11 mouse cellular contexts compared by ENCODE assay signal in genomic region chr16:25042669-25043440, GRCm38 (mm10).
A peak's percentile ranks its signal among the peaks of the same experiment; 100 is the strongest.
DNase-seq lines count a peak whose midpoint lies in the region; ATAC-seq and TF ChIP-seq lines count a peak whose summit lies in the region.
"Had no signal": no experiment of that assay in that cellular context is flagged by ENCODE, and none has a peak within 500 bp of the region (broad histone marks: within the 10 kb centered on the region; RNA-seq: fewer than 3 reads in every experiment).

No protein-coding gene starts in this region.

- WGBS in lung, postnatal 0 days, result 45% methylated on average over 8 of the region's 8 CpGs
- 39% methylated on average over 8 of the region's 8 CpGs for WGBS in lung, adult 2 months
- WGBS in hindbrain, embryonic 12.5 days, result 68% methylated on average over 8 of the region's 8 CpGs

- H3K4me3 ChIP-seq in lung, postnatal 0 days (ENCODE audit: low read depth, low read length), result no peak overlapping the region
- H3K4me3 ChIP-seq in lung, adult 2 months (replicated peaks; ENCODE audit: extremely low read depth, low read depth, low read length), result no peak overlapping the region
- no peak overlapping the region for H3K4me3 ChIP-seq in hindbrain, embryonic 12.5 days
- H3K4me3 ChIP-seq: forebrain, embryonic 12.5 days; intestine, embryonic 15.5 days had no signal

- no peak for TF ChIP-seq POLR2A in lung, adult 2 months (IDR thresholded peaks at IDR 0.05; ENCODE audit: borderline replicate concordance, extremely low read depth, low read depth, low read length)

- ATAC-seq in lung, postnatal 0 days, result peak; percentile 65
- ATAC-seq in hindbrain, embryonic 12.5 days (ENCODE audit: low FRiP score), result no peak

- H3K9me3 ChIP-seq in lung, postnatal 0 days (ENCODE audit: low read length), result no peaks in the 10 kb centered on the region
- H3K9me3 ChIP-seq in hindbrain, embryonic 12.5 days (replicated peaks), result no peaks in the 10 kb centered on the region
- H3K9me3 ChIP-seq: forebrain, embryonic 12.5 days; intestine, embryonic 15.5 days had no signal

- no peak overlapping the region for H3K27ac ChIP-seq in lung, postnatal 0 days (ENCODE audit: low read length)
- no peak overlapping the region for H3K27ac ChIP-seq in hindbrain, embryonic 12.5 days
- H3K27ac ChIP-seq: forebrain, embryonic 12.5 days; intestine, embryonic 15.5 days had no signal

- no peaks in the 10 kb centered on the region for H3K27me3 ChIP-seq in lung, postnatal 0 days (replicated peaks; ENCODE audit: insufficient read depth, low read length)
- H3K27me3 ChIP-seq in hindbrain, embryonic 12.5 days, result no peaks in the 10 kb centered on the region
- H3K27me3 ChIP-seq: forebrain, embryonic 12.5 days; intestine, embryonic 15.5 days had no signal

- no peak overlapping the region for H3K4me2 ChIP-seq in lung, postnatal 0 days (replicated peaks; ENCODE audit: low read depth, low read length)
- H3K4me2 ChIP-seq in hindbrain, embryonic 12.5 days (replicated peaks), result no peak overlapping the region
- H3K4me2 ChIP-seq: forebrain, embryonic 12.5 days; intestine, embryonic 15.5 days had no signal

- no peak overlapping the region for H3K9ac ChIP-seq in lung, postnatal 0 days (replicated peaks; ENCODE audit: low read depth)
- no peak overlapping the region for H3K9ac ChIP-seq in hindbrain, embryonic 12.5 days
- H3K9ac ChIP-seq: forebrain, embryonic 12.5 days; intestine, embryonic 15.5 days had no signal

- H3K36me3 ChIP-seq in lung, postnatal 0 days (ENCODE audit: insufficient read depth, low read length), result no peaks in the 10 kb centered on the region
- no peaks in the 10 kb centered on the region for H3K36me3 ChIP-seq in hindbrain, embryonic 12.5 days
- H3K36me3 ChIP-seq: forebrain, embryonic 12.5 days; intestine, embryonic 15.5 days had no signal

- H3K4me1 ChIP-seq in lung, postnatal 0 days (ENCODE audit: insufficient read depth, low read depth, low read length), result 0 out of 2 replicates have a peak, but pooled peaks cover 15% of the 10 kb centered on the region
- peaks cover 2% of the 10 kb centered on the region; the same call in 1 of the 2 replicates for H3K4me1 ChIP-seq in lung, adult 2 months (ENCODE audit: control insufficient read depth, insufficient read depth, low read length)
- H3K4me1 ChIP-seq in hindbrain, embryonic 12.5 days, result no peaks in the 10 kb centered on the region
- H3K4me1 ChIP-seq: forebrain, embryonic 12.5 days had no signal

- intact Hi-C loops in heart, postnatal 25 days (cut with DNase I), result no loop called here
- intact Hi-C loops in heart, postnatal 10 days (cut with DNase I), result no loop called here
- intact Hi-C loops in left cerebral cortex, postnatal 36 days (cut with DNase I), result no loop called here

- TF ChIP-seq CTCF in lung, postnatal 0 days (IDR thresholded peaks at IDR 0.05), result no peak
- no peak for TF ChIP-seq CTCF in lung, adult 2 months (IDR thresholded peaks at IDR 0.05; ENCODE audit: insufficient read depth, low read length)

- DNase-seq in heart, adult 11 months, result peak; percentile 91
- DNase-seq in heart, postnatal 25 days (ENCODE audit: low spot score), result no peak
- peak; percentile 53 for DNase-seq in lung, postnatal 0 days (ENCODE audit: low spot score)
- DNase-seq in lung, adult 2 months, result no peak
- peak; percentile 52 to 60 for DNase-seq in heart, postnatal 10 days
- no peak for DNase-seq in cerebellum, adult 9-11 months
- no peak for DNase-seq in left cerebral cortex, postnatal 36 days (ENCODE audit: low spot score in 2 of 2)
- DNase-seq: thymus, postnatal 36 days had no signal

- TF ChIP-seq EP300 in lung, postnatal 0 days (IDR thresholded peaks at IDR 0.05), result no peak

Comparison
In these comparisons a context has a peak if more than half of its experiments do, and no peak if none do; other contexts are left out.
1. DNase-seq: peak in heart, adult 11 months (single experiment), lung, postnatal 0 days (single experiment) and heart, postnatal 10 days (2 of 2); none in heart, postnatal 25 days (single experiment), lung, adult 2 months (single experiment), cerebellum, adult 9-11 months (single experiment) and left cerebral cortex, postnatal 36 days (0 of 2).